Mouse (Mus musculus): ENCODE results near the gene Slc35c2. TPM values are rescaled to one million over a fixed set of nuclear protein-coding genes. Genes with fewer than 3 reads are reported as not detected.
A peak's percentile ranks its signal among the peaks of the same experiment; 100 is the strongest.

Gene Slc35c2
- total and polyA plus RNA-seq, 2 experiments from 2014 or later, result 68.7 to 98.9 TPM

DNA sequence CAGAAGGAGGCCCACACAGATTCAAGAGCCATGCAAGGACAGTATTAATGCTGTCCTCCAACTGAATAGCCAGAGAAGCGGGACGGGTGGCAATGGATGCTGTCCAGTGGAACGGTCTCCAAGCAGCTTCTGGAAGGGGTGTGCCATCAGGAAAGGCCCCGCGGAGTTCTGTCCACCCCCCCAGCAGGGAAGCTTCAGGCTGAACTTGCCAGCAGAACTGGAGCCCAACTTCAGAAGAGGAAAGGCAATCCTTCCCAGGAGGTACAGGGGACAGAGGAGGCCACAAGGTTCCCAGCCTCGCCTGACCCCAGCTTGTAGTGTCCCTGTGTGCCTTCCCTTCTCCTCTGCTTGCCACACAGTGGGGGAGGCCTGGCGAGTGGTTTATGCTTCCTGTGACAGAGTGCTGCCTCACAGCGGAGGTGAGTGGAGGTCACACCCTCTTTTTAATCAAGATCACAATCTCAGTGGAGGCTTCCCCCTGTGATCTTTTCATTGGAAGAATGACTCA, 33.8 kb upstream of the Slc35c2 start:
- no peaks in the 10 kb centered on the region for H3K9me3 ChIP-seq (ENCODE audit: low read length)
- no peak for TF ChIP-seq CTCF (IDR thresholded peaks at IDR 0.05)
- no peaks in the 10 kb centered on the region for H3K36me3 ChIP-seq (ENCODE audit: insufficient read depth, low read length)
- no peak overlapping the region for H3K4me3 ChIP-seq (ENCODE audit: low read depth, low read length)
- H3K4me2 ChIP-seq (ENCODE audit: low read depth, low read length, poor library complexity, severe bottlenecking), result peak overlapping the region; percentile 18; the same call in 1 of the 2 replicates
- H3K27ac ChIP-seq (ENCODE audit: low read depth, low read length), result peak overlapping the region; percentile 62
- ATAC-seq (ENCODE audit: low FRiP score) (no peak), DNase-seq (ENCODE audit: low spot score) (no peak)
- 41% methylated on average over 8 of the region's 8 CpGs for WGBS
- H3K9ac ChIP-seq (replicated peaks; ENCODE audit: low read length, poor library complexity, severe bottlenecking), result peak overlapping the region; percentile 3; the same call in 1 of the 2 replicates
- H3K4me1 ChIP-seq (ENCODE audit: insufficient read depth, low read length), result peaks cover 34% of the 10 kb centered on the region
- H3K27me3 ChIP-seq (ENCODE audit: insufficient read depth, low read length), result no peaks in the 10 kb centered on the region

DNA sequence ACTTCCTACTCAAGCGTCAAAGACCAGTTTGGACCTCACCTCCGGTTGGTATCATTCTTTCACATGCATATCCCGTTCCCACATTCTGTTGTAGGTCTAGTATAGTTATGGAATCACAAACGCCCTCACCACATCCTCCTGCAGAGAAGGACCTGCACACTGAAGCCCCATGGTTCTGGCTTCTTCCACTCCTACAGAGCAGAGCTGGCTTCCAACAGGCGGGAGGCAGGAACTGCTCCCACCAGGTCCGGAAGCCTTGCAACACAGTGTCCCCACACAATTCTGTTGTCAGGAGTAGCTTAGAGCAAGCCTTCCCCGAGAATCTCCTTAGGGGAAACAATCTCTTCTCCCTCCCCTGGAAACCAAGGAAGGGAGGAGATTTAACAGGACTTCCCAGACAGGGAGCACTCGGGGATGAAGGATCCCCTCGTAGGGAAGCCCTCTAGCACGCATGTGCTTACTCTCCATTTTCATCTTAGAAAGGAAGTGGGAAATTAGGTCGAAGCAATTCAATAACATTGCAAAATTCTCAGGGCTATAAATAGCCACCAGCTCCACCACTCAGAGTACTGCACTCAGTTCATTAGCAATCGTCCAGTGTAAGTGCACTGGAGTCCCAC, 33.0 kb upstream of the Slc35c2 start:
- H3K27me3 ChIP-seq (ENCODE audit: insufficient read depth, low read length), result no peaks in the 10 kb centered on the region
- DNase-seq (ENCODE audit: low spot score), result no peak
- peak overlapping the region; percentile 18; the same call in 1 of the 2 replicates for H3K4me2 ChIP-seq (ENCODE audit: low read depth, low read length, poor library complexity, severe bottlenecking)
- H3K36me3 ChIP-seq (ENCODE audit: insufficient read depth, low read length), result no peaks in the 10 kb centered on the region
- no peak overlapping the region for H3K4me3 ChIP-seq (ENCODE audit: low read depth, low read length)
- ATAC-seq (ENCODE audit: low FRiP score), result no peak
- H3K9ac ChIP-seq (replicated peaks; ENCODE audit: low read length, poor library complexity, severe bottlenecking), result peak overlapping the region; percentile 24; the same call in 1 of the 2 replicates
- H3K27ac ChIP-seq (ENCODE audit: low read depth, low read length), result peak overlapping the region; percentile 62
- no peak; the same call in 1 of the 2 replicates for TF ChIP-seq CTCF (IDR thresholded peaks at IDR 0.05)
- WGBS, result 58% methylated on average over 12 of the region's 12 CpGs
- H3K9me3 ChIP-seq (ENCODE audit: low read length), result no peaks in the 10 kb centered on the region
- H3K4me1 ChIP-seq (ENCODE audit: insufficient read depth, low read length), result peaks cover 40% of the 10 kb centered on the region

GRCm38 (mm10) chr2:165319503-165319902, 31.8 kb upstream of the Slc35c2 start:
- Histone ChIP-seq H3K9ac (replicated peaks; ENCODE audit: low read length, poor library complexity, severe bottlenecking) (no peak overlapping the region), H3K36me3 (ENCODE audit: insufficient read depth, low read length) (peaks cover 8% of the 10 kb centered on the region), H3K4me1 (ENCODE audit: insufficient read depth, low read length) (peaks cover 33% of the 10 kb centered on the region), H3K27ac (ENCODE audit: low read depth, low read length) (no peak overlapping the region), H3K4me3 (ENCODE audit: low read depth, low read length) (no peak overlapping the region), H3K9me3 (ENCODE audit: low read length) (no peaks in the 10 kb centered on the region), H3K4me2 (ENCODE audit: low read depth, low read length, poor library complexity, severe bottlenecking) (no peak overlapping the region), H3K27me3 (ENCODE audit: insufficient read depth, low read length) (no peaks in the 10 kb centered on the region)
- WGBS, result 77% methylated on average over 4 of the region's 4 CpGs
- DNase-seq (ENCODE audit: low spot score) (no peak), ATAC-seq (ENCODE audit: low FRiP score) (no peak)
- TF ChIP-seq CTCF (IDR thresholded peaks at IDR 0.05), result no peak

GRCm38 (mm10) chr2:165318941-165319340, 31.3 kb upstream of the Slc35c2 start:
- ATAC-seq (ENCODE audit: low FRiP score), result no peak
- no peaks in the 10 kb centered on the region for H3K27me3 ChIP-seq (ENCODE audit: insufficient read depth, low read length)
- 83% methylated on average over 7 of the region's 7 CpGs for WGBS
- H3K4me1 ChIP-seq (ENCODE audit: insufficient read depth, low read length), result peaks cover 30% of the 10 kb centered on the region
- no peak overlapping the region for H3K9ac ChIP-seq (replicated peaks; ENCODE audit: low read length, poor library complexity, severe bottlenecking)
- H3K4me2 ChIP-seq (ENCODE audit: low read depth, low read length, poor library complexity, severe bottlenecking), result no peak overlapping the region
- H3K4me3 ChIP-seq (ENCODE audit: low read depth, low read length), result no peak overlapping the region
- H3K36me3 ChIP-seq (ENCODE audit: insufficient read depth, low read length), result peaks cover 12% of the 10 kb centered on the region
- TF ChIP-seq CTCF (IDR thresholded peaks at IDR 0.05), result no peak
- H3K27ac ChIP-seq (ENCODE audit: low read depth, low read length), result no peak overlapping the region
- DNase-seq (ENCODE audit: low spot score), result no peak
- H3K9me3 ChIP-seq (ENCODE audit: low read length), result no peaks in the 10 kb centered on the region

- no peak for TF ChIP-seq CTCF (IDR thresholded peaks at IDR 0.05)
- Histone ChIP-seq H3K27ac (ENCODE audit: low read depth, low read length) (peak overlapping the region; percentile 91), H3K4me2 (ENCODE audit: low read depth, low read length, poor library complexity, severe bottlenecking) (0 out of 2 replicates have a peak overlapping the region, but pooled peaks have one; percentile 12), H3K27me3 (ENCODE audit: insufficient read depth, low read length) (no peaks in the 10 kb centered on the region), H3K4me3 (ENCODE audit: low read depth, low read length) (no peak overlapping the region), H3K9ac (replicated peaks; ENCODE audit: low read length, poor library complexity, severe bottlenecking) (0 out of 2 replicates have a peak overlapping the region, but pooled peaks have one; percentile 33), H3K36me3 (ENCODE audit: insufficient read depth, low read length) (peaks cover 18% of the 10 kb centered on the region), H3K9me3 (ENCODE audit: low read length) (no peaks in the 10 kb centered on the region), H3K4me1 (ENCODE audit: insufficient read depth, low read length) (peaks cover 30% of the 10 kb centered on the region)
- DNase-seq (ENCODE audit: low spot score) (no peak), ATAC-seq (ENCODE audit: low FRiP score) (no peak)
- WGBS, result 37% methylated on average over 16 of the region's 16 CpGs
These were observed 30.1 kb upstream of the Slc35c2 start for GRCm38 (mm10) chr2:165317621-165318263.
